Mouse (Mus musculus): ENCODE data around the gene Foxl1. TPM values are rescaled to one million over a fixed set of nuclear protein-coding genes. Genes with fewer than 3 reads are reported as not detected.

Gene Foxl1
- polyA plus RNA-seq, 1 experiment from 2014 or later, result 7.9 TPM

GRCm38 (mm10) chr8:121118634-121119420 is 8.9 kb upstream of the Foxl1 start:
- 14% methylated on average over 18 of the region's 18 CpGs for WGBS
- peak overlapping the region; percentile 4; the same call in 1 of the 2 replicates for H3K9ac ChIP-seq
- DNase-seq (no peak), ATAC-seq (ENCODE audit: insufficient read depth) (no peak)
- peaks cover 96% of the 10 kb centered on the region for H3K27me3 ChIP-seq (ENCODE audit: insufficient read depth, low read length)
- H3K36me3 ChIP-seq (ENCODE audit: insufficient read depth), result no peaks in the 10 kb centered on the region
- peak overlapping the region; percentile 97 for H3K4me2 ChIP-seq
- no peak overlapping the region for H3K27ac ChIP-seq (ENCODE audit: low read depth)
- no peaks in the 10 kb centered on the region for H3K4me1 ChIP-seq (ENCODE audit: insufficient read depth)
- TF ChIP-seq CTCF (IDR thresholded peaks at IDR 0.05; ENCODE audit: low read depth), result no peak
- H3K9me3 ChIP-seq (ENCODE audit: low read depth, low read length), result no peaks in the 10 kb centered on the region; the same call in 1 of the 2 replicates
- peak overlapping the region; percentile 60 for H3K4me3 ChIP-seq (ENCODE audit: low read depth, low read length)

DNA sequence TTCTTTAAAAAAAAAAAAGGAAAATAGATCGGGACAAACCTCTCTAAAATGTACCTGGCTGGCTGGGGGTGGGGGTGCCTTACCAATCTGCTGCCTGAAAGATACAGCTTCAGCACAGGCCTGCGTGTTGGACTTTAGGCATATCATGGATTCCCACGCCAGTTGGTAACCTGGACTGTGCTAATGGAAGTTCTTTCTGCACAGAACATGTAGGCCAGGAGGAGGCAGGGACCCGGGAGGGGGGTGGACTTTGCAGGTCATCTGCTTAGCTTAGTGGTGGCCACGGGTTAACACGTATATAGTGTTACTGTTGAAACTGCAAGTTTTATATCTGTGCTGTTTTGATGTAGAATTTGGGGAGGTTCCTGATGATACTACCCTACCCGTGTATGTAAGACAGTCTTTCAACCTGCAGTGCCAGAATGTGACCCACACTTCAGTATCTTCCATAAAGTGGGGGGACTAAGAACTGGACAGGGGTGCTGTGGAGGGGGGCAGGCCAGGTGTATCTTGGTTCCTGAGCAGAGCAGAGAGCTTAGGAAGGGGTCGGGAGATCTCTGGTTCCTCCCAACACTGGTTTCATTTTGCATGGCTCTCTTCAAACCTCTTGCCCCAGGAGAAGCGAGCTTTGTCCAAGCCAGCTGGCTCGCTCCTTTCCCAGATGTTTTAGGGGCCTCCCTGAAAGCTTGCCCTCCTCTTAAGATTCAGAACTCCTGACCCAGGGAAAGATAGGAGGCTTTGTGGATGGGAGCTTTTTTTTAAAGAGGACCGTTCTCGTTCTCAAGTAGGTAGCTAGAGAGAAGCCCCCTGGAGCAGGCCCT is 7.9 kb upstream of the Foxl1 start:
- H3K4me1 ChIP-seq (ENCODE audit: insufficient read depth), result no peaks in the 10 kb centered on the region
- peak overlapping the region; percentile 97 for H3K4me2 ChIP-seq
- H3K4me3 ChIP-seq (ENCODE audit: low read depth, low read length), result peak overlapping the region; percentile 60; the same call in 1 of the 2 replicates
- TF ChIP-seq CTCF (IDR thresholded peaks at IDR 0.05; ENCODE audit: low read depth), result no peak
- no peaks in the 10 kb centered on the region for H3K36me3 ChIP-seq (ENCODE audit: insufficient read depth)
- no peak for DNase-seq
- no peak for ATAC-seq (ENCODE audit: insufficient read depth)
- H3K27ac ChIP-seq (ENCODE audit: low read depth), result no peak overlapping the region
- WGBS, result 36% methylated on average over 12 of the region's 12 CpGs
- H3K9ac ChIP-seq, result peak overlapping the region; percentile 26; the same call in 1 of the 2 replicates
- H3K9me3 ChIP-seq (ENCODE audit: low read depth, low read length), result no peaks in the 10 kb centered on the region; the same call in 1 of the 2 replicates
- H3K27me3 ChIP-seq (ENCODE audit: insufficient read depth, low read length), result peaks cover 95% of the 10 kb centered on the region

DNA sequence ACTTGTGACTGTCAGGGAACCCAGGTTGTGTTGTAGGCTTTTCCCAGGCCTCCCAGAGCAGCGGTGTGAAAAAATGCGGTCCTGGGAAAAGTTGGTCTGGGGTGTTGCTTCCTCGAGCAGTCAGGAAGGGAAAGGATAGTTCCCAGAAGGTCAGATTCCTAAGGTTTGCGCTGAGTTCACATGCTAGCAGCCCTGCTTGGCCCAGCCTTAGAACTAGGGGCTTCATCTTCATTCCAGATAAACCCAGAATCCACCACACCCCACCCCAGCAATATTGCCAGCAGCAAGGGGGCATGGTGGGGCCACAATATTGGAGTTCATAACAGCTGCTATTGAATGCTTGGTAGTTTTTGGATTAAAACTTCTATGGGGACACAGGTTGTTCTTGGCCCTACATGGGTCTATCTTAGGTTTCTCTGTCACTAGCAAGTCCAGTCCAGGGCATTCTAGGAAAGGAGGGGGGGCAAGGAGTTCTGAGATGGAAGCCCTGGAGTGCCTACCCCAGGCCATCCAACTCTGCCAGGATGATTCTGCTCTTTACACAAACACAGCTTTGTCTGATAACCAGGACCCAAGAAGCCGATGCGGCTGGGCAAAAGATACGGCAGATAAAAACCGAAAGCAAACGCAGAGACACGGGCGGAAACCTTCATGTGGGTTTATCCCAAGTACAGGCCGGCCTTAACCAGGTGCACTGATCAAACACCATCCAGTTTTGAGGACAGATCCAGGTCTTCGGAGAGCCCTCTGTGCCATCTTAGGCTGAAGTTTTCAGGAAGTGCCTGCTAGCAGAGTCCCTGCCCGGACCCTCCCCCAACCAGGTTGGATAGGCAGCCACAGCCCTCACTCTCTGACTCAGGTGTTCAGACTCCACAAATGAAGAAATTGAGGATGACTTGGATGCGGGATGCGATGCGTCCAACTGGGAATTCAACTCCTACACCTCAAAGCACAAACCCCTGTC is 7.0 kb upstream of the Foxl1 start:
- Histone ChIP-seq H3K27ac (ENCODE audit: low read depth) (no peak overlapping the region), H3K27me3 (ENCODE audit: insufficient read depth, low read length) (peaks cover 94% of the 10 kb centered on the region), H3K4me2 (peak overlapping the region; percentile 97), H3K9ac (peak overlapping the region; percentile 26; the same call in 1 of the 2 replicates), H3K4me1 (ENCODE audit: insufficient read depth) (no peaks in the 10 kb centered on the region), H3K36me3 (ENCODE audit: insufficient read depth) (no peaks in the 10 kb centered on the region), H3K4me3 (ENCODE audit: low read depth, low read length) (peak overlapping the region; percentile 60; the same call in 1 of the 2 replicates), H3K9me3 (ENCODE audit: low read depth, low read length) (no peaks in the 10 kb centered on the region; the same call in 1 of the 2 replicates)
- TF ChIP-seq CTCF (IDR thresholded peaks at IDR 0.05; ENCODE audit: low read depth), result no peak
- DNase-seq (no peak), ATAC-seq (ENCODE audit: insufficient read depth) (no peak)
- 33% methylated on average over 17 of the region's 17 CpGs for WGBS

GRCm38 (mm10) chr8:121121704-121122103 is 6.0 kb upstream of the Foxl1 start:
- Histone ChIP-seq H3K27ac (ENCODE audit: low read depth) (no peak overlapping the region), H3K27me3 (ENCODE audit: insufficient read depth, low read length) (peaks cover 96% of the 10 kb centered on the region), H3K36me3 (ENCODE audit: insufficient read depth) (no peaks in the 10 kb centered on the region), H3K9me3 (ENCODE audit: low read depth, low read length) (no peaks in the 10 kb centered on the region; the same call in 1 of the 2 replicates), H3K9ac (no peak overlapping the region), H3K4me1 (ENCODE audit: insufficient read depth) (no peaks in the 10 kb centered on the region; the same call in 1 of the 2 replicates), H3K4me3 (ENCODE audit: low read depth, low read length) (no peak overlapping the region), H3K4me2 (no peak overlapping the region)
- DNase-seq (no peak), ATAC-seq (ENCODE audit: insufficient read depth) (no peak)
- 41% methylated on average over 8 of the region's 8 CpGs for WGBS
- no peak for TF ChIP-seq CTCF (IDR thresholded peaks at IDR 0.05; ENCODE audit: low read depth)

GRCm38 (mm10) chr8:121122368-121122767 is 5.4 kb upstream of the Foxl1 start:
- ATAC-seq (ENCODE audit: insufficient read depth) (no peak), DNase-seq (no peak)
- Histone ChIP-seq H3K27me3 (ENCODE audit: insufficient read depth, low read length) (peaks cover 94% of the 10 kb centered on the region), H3K4me3 (ENCODE audit: low read depth, low read length) (no peak overlapping the region), H3K27ac (ENCODE audit: low read depth) (no peak overlapping the region), H3K4me1 (ENCODE audit: insufficient read depth) (no peaks in the 10 kb centered on the region; the same call in 1 of the 2 replicates), H3K4me2 (no peak overlapping the region), H3K9me3 (ENCODE audit: low read depth, low read length) (no peaks in the 10 kb centered on the region), H3K36me3 (ENCODE audit: insufficient read depth) (no peaks in the 10 kb centered on the region), H3K9ac (no peak overlapping the region)
- WGBS, result 43% methylated on average over 7 of the region's 7 CpGs
- no peak for TF ChIP-seq CTCF (IDR thresholded peaks at IDR 0.05; ENCODE audit: low read depth)

DNA sequence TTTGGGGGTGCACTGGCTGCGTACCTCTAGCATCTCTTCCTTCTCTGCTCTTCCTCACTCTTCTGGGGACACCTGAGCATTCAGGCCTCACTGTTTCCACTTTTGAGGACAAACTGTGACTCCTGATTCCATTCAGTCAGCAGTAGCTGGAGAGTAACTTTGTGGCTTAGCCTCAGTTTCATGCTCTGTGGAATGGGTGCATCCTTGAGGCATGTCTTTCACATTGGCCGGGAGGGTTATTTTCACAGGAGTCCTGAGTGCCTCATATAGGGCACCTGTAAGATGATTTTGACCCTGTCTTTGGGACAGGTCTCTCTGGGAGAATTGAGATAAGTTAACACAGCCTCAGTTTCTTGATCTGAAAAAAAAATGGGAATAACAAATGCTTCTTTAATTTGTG is 4.6 kb upstream of the Foxl1 start:
- no peak overlapping the region for H3K9ac ChIP-seq
- ATAC-seq (ENCODE audit: insufficient read depth) (no peak), DNase-seq (no peak)
- H3K4me1 ChIP-seq (ENCODE audit: insufficient read depth), result no peaks in the 10 kb centered on the region; the same call in 1 of the 2 replicates
- no peak overlapping the region for H3K4me3 ChIP-seq (ENCODE audit: low read depth, low read length)
- H3K27me3 ChIP-seq (ENCODE audit: insufficient read depth, low read length), result peaks cover 92% of the 10 kb centered on the region
- H3K36me3 ChIP-seq (ENCODE audit: insufficient read depth), result no peaks in the 10 kb centered on the region
- TF ChIP-seq CTCF (IDR thresholded peaks at IDR 0.05; ENCODE audit: low read depth), result no peak
- no peak overlapping the region for H3K27ac ChIP-seq (ENCODE audit: low read depth)
- WGBS, result 81% methylated on average over 2 of the region's 2 CpGs
- H3K4me2 ChIP-seq, result no peak overlapping the region
- no peaks in the 10 kb centered on the region for H3K9me3 ChIP-seq (ENCODE audit: low read depth, low read length)
